Mouse (Mus musculus) olfactory bulb, adult 2 months (tissue): Measurements from ENCODE around the gene Krtap3-1.

ENCODE experiments used
- CTCF ChIP-seq: fragments of 200-500 bp; IDR thresholded peaks from 2 replicates; pipeline ENCODE4 v1.5.1; 2012; ENCODE audit warnings: low read depth, mild to moderate bottlenecking, low read length, moderate library complexity; ENCODE audit not compliant: insufficient read depth
- POLR2A ChIP-seq: fragments of 200-500 bp; IDR thresholded peaks from 2 replicates; pipeline ENCODE4 v1.6.1; 2012; ENCODE audit warnings: mild to moderate bottlenecking, low read depth, low read length, moderate library complexity; ENCODE audit not compliant: insufficient read depth

GRCm38 (mm10) chr11:99614796-99615363 is 48.5 kb upstream of the Krtap3-1 start, which contains the start of gene Krtap2-4:
- no peak for TF ChIP-seq CTCF
- no peak for TF ChIP-seq POLR2A
